Mouse (Mus musculus) erythroblast, embryonic 14.5 days (primary cell): ENCODE data around the gene Hspa1b.

ENCODE experiments used
- GATA1 ChIP-seq: IDR thresholded peaks from 2 replicates; pipeline ENCODE4 v1.6.1; 2012; ENCODE audit warnings: low read length, inconsistent platforms, mixed read lengths
- TAL1 ChIP-seq: IDR thresholded peaks from 3 replicates; pipeline ENCODE4 v1.6.1; 2012; ENCODE audit warnings: low read length, inconsistent platforms, mixed read lengths

GRCm38 (mm10) chr17:34978239-34978638, 19.2 kb upstream of the Hspa1b start:
- TF ChIP-seq TAL1 (no peak), GATA1 (no peak)
